Mouse (Mus musculus): ENCODE results near the gene Hyal2.
A peak's percentile ranks its signal among the peaks of the same experiment; 100 is the strongest.
"Not testable (repeated sequence)": the region's sequence is repeated elsewhere in the genome, so short reads cannot be mapped to it uniquely, and the experiment has no call there.

The Hyal2 gene

GRCm38 (mm10) chr9:107566855-107567254 lies 890 bp upstream of the Hyal2 start:
- ATAC-seq (ENCODE audit: insufficient number of reproducible peaks, low FRiP score, low TSS enrichment): no peak

- peak; percentile 66; the same call in 1 of the 2 replicates for ATAC-seq (ENCODE audit: insufficient number of reproducible peaks, low FRiP score, low TSS enrichment)
Observed at GRCm38 (mm10) chr9:107568331-107569261, 851 bp downstream of the Hyal2 start.

GRCm38 (mm10) chr9:107569270-107569669 lies 1.5 kb downstream of the Hyal2 start:
- ATAC-seq (ENCODE audit: insufficient number of reproducible peaks, low FRiP score, low TSS enrichment): peak; percentile 8; the same call in 1 of the 2 replicates

GRCm38 (mm10) chr9:107570016-107570415 lies 2.3 kb downstream of the Hyal2 start:
- no peak for ATAC-seq (ENCODE audit: insufficient number of reproducible peaks, low FRiP score, low TSS enrichment)

GRCm38 (mm10) chr9:107570845-107571244 lies 3.1 kb downstream of the Hyal2 start:
- ATAC-seq (ENCODE audit: insufficient number of reproducible peaks, low FRiP score, low TSS enrichment): no peak

- no peak for ATAC-seq (ENCODE audit: insufficient number of reproducible peaks, low FRiP score, low TSS enrichment)
Observed at GRCm38 (mm10) chr9:107571534-107572326, 4.0 kb downstream of the Hyal2 start.

GRCm38 (mm10) chr9:107572327-107572662 lies 4.5 kb downstream of the Hyal2 start:
- no peak for ATAC-seq (ENCODE audit: insufficient number of reproducible peaks, low FRiP score, low TSS enrichment)

GRCm38 (mm10) chr9:107573774-107574173 lies 6.0 kb downstream of the Hyal2 start:
- not testable (repeated sequence) for ATAC-seq (ENCODE audit: insufficient number of reproducible peaks, low FRiP score, low TSS enrichment)

- no peak for ATAC-seq (ENCODE audit: insufficient number of reproducible peaks, low FRiP score, low TSS enrichment)
Observed at GRCm38 (mm10) chr9:107575579-107576356, 8.0 kb downstream of the Hyal2 start.

GRCm38 (mm10) chr9:107576357-107577107 lies 8.8 kb downstream of the Hyal2 start, which contains the start of gene Hyal1:
Hyal1 (plus strand) TSS chr9:107576927.
- no peak for ATAC-seq (ENCODE audit: insufficient number of reproducible peaks, low FRiP score, low TSS enrichment)

GRCm38 (mm10) chr9:107577871-107578270 lies 10.1 kb downstream of the Hyal2 start:
- ATAC-seq (ENCODE audit: insufficient number of reproducible peaks, low FRiP score, low TSS enrichment): no peak

GRCm38 (mm10) chr9:107578587-107578986 lies 10.8 kb downstream of the Hyal2 start, which contains the start of gene Naa80:
Naa80 (plus strand) TSS chr9:107578887.
- no peak for ATAC-seq (ENCODE audit: insufficient number of reproducible peaks, low FRiP score, low TSS enrichment)

GRCm38 (mm10) chr9:107579023-107579900 lies 11.5 kb downstream of the Hyal2 start:
- ATAC-seq (ENCODE audit: insufficient number of reproducible peaks, low FRiP score, low TSS enrichment): no peak

- peak; percentile 68 for ATAC-seq (ENCODE audit: insufficient number of reproducible peaks, low FRiP score, low TSS enrichment)
Observed at GRCm38 (mm10) chr9:107580501-107581317, 13.0 kb downstream of the Hyal2 start, which contains the start of gene Hyal3. Hyal3 (plus strand) TSS chr9:107580818.

- ATAC-seq (ENCODE audit: insufficient number of reproducible peaks, low FRiP score, low TSS enrichment): no peak
Observed at GRCm38 (mm10) chr9:107581584-107581983, 13.8 kb downstream of the Hyal2 start.

GRCm38 (mm10) chr9:107582509-107583062 lies 14.8 kb downstream of the Hyal2 start:
- no peak for ATAC-seq (ENCODE audit: insufficient number of reproducible peaks, low FRiP score, low TSS enrichment)

GRCm38 (mm10) chr9:107583174-107583573 lies 15.4 kb downstream of the Hyal2 start:
- no peak for ATAC-seq (ENCODE audit: insufficient number of reproducible peaks, low FRiP score, low TSS enrichment)
